Mouse (Mus musculus): ENCODE results near the gene Ntf5. TPM values are rescaled to one million over a fixed set of nuclear protein-coding genes. Genes with fewer than 3 reads are reported as not detected.
"Not testable (repeated sequence)": the region's sequence is repeated elsewhere in the genome, so short reads cannot be mapped to it uniquely, and the experiment has no call there.

Ntf5 gene
- polyA plus RNA-seq, 1 experiment from 2014 or later, result 3.0 TPM

DNA sequence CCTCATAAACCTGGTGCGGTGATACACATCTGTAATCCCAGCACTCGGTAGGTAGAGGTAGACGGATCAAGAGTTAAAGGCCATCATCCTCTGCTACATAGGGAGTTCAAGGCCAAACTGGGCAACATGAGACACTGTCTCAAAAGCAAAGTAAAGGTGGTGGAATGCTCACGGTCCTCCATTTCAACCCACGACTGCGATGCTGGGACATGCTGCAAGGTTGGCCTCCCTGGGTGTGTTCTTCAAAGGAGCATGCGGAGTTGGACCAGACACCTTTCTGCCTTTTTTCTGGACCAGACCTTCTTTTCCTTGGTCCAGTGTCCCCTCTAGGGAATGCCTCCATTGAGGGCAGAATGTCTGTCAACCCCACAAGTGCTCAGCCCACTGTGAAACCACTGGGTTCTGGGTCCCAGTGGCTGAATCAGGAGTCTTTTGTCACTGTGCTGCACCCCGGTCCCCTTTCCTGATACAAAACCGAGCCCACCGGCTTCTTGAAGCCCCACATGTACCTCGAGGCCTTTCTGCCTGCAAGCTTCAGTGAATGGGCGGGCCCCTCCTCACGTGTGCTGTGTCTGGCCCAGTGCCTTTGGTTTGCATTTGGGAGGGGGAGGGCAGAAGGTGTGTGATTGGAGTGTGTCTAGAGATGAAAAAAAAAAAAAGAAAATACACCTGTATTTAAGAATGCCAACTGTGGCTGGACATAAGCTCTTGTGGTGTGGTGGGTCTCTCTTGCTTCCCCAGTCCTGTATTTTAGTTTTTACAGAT is 42.6 kb downstream of the Ntf5 start:
- Histone ChIP-seq H3K36me3 (ENCODE audit: control insufficient read depth, insufficient read depth, low read length) (peaks cover 68% of the 10 kb centered on the region), H3K4me3 (ENCODE audit: low read depth, low read length) (no peak overlapping the region), H3K9me3 (ENCODE audit: control insufficient read depth, low read length) (no peaks in the 10 kb centered on the region), H3K27me3 (replicated peaks; ENCODE audit: control insufficient read depth, insufficient read depth, low read length) (no peaks in the 10 kb centered on the region), H3K4me1 (ENCODE audit: control insufficient read depth, insufficient read depth, low read length) (peaks cover 19% of the 10 kb centered on the region), H3K27ac (replicated peaks; ENCODE audit: low read depth, low read length) (no peak overlapping the region; the same call in 1 of the 2 replicates), H3K4me2 (ENCODE audit: low read depth, low read length) (no peak overlapping the region), H3K9ac (ENCODE audit: low read depth, low read length) (no peak overlapping the region)
- WGBS, result 71% methylated on average over 13 of the region's 13 CpGs
- no peak for DNase-seq (ENCODE audit: low spot score)
- no peak for ATAC-seq (ENCODE audit: low read depth)

DNA sequence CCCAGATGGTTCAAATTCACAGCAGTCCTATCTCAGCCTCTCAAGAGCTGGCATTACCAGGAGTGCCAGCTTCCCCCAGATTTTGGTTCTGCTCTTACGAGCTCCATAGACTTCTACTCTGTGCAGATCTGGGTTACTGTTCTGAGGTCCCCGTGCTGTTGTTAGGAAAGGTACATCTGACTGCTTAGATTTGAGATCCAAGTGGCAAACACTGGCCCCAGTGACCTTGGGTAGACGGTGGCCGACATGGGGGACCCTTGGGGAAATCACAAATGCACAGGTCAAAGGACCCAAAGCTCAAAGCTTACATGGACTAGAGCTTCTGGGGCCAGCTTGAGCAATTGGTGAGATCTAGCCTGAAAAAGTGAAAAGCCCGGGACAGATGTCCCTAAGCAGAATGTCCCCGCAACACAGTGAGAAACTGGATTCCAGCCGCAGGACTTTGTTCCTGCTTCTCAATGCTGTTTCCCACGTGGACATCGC is 43.3 kb downstream of the Ntf5 start:
- ATAC-seq (ENCODE audit: low read depth), result no peak
- H3K4me1 ChIP-seq (ENCODE audit: control insufficient read depth, insufficient read depth, low read length), result peaks cover 21% of the 10 kb centered on the region
- H3K9me3 ChIP-seq (ENCODE audit: control insufficient read depth, low read length), result no peaks in the 10 kb centered on the region
- H3K36me3 ChIP-seq (ENCODE audit: control insufficient read depth, insufficient read depth, low read length), result peaks cover 69% of the 10 kb centered on the region
- 0 out of 2 replicates have a peak overlapping the region, but pooled peaks have one; percentile 58 for H3K27ac ChIP-seq (replicated peaks; ENCODE audit: low read depth, low read length)
- DNase-seq (ENCODE audit: low spot score), result no peak
- peak overlapping the region; percentile 68 for H3K4me2 ChIP-seq (ENCODE audit: low read depth, low read length)
- H3K27me3 ChIP-seq (replicated peaks; ENCODE audit: control insufficient read depth, insufficient read depth, low read length), result no peaks in the 10 kb centered on the region
- 48% methylated on average over 9 of the region's 9 CpGs for WGBS
- H3K9ac ChIP-seq (ENCODE audit: low read depth, low read length), result 0 out of 2 replicates have a peak overlapping the region, but pooled peaks have one; percentile 82
- 0 out of 2 replicates have a peak overlapping the region, but pooled peaks have one; percentile 60 for H3K4me3 ChIP-seq (ENCODE audit: low read depth, low read length)

DNA sequence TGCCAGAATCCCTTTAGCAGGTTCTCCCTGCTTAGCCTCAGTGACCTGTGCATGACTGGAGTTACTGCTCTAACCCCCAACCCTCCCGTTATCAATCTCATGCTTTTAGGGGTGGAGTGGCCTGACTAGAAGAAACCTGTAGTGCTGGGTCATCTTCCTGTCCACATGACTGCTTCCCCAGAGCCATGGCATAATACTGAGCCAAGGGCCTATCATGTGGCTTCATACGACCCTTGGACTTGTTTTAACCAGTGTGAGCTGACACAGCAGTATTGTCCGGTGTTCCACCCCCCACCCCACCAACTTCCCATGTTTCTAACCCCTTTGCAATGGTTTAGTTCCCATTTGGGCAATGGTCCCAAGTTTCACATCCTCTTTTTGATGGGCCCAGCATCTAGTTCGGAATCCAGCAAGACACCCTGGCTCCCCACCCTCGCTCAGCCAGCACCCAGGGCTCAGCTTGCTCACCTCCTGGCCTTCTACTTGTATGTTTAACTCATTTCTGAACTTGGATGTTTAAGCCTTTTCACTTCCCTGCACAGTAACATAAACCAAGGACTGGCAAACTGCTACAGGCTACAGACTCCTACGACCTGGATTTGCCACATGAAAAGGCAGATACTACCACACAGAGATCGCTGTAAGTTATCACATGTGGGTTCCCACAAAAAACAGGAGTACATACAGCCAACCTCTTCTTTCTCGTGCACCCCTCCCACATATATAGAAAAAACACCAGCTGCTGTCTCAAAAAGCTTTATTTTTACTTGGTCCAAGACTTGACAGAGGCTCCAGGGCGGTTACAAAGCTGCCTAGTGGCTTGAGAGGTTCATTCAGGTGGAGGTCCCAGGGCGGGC is 43.9 kb downstream of the Ntf5 start:
- peak overlapping the region; percentile 60 for H3K4me3 ChIP-seq (ENCODE audit: low read depth, low read length)
- 51% methylated on average over 9 of the region's 10 CpGs for WGBS
- H3K27me3 ChIP-seq (replicated peaks; ENCODE audit: control insufficient read depth, insufficient read depth, low read length), result no peaks in the 10 kb centered on the region

DNA sequence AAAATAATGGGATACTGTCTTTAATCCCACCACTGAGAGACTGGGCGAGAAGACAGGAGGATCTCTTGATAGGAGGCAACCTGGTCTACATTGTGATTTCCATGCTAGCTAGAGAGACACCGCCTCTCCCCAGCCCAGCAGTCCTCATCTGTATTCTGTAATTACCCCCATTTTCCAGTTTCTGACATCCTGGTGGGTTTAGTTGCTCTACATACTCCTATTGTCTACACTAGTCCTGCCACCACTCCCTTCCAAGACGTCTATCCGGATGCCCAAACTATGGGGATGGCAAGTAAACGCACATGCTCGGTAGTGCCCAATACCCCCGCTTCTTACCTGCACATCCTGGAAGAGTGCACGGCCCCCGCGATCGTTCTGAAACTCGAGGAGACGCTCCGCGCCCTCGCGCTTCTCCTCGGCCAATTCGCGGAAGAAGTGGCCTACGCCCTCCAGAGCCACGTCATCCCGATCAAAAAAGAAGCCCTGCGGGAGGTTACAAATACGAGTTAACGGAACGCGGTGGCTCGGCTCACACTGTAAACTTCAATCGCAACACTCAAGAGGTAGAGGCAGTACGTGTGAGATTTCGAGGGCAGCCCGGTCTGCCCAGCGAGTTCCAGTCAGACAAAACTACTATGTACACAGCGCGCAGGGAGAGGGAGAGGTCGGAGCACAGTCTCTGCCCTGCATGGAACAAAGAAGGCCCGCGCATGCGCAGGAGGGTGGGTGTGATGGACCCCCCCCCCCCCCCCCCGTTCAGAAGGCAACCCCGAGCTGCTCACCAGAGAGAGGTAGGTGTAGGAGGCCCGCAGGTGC is 45.5 kb downstream of the Ntf5 start:
- Histone ChIP-seq H3K9me3 (ENCODE audit: control insufficient read depth, low read length) (no peaks in the 10 kb centered on the region), H3K4me2 (ENCODE audit: low read depth, low read length) (peak overlapping the region; percentile 68), H3K27me3 (replicated peaks; ENCODE audit: control insufficient read depth, insufficient read depth, low read length) (no peaks in the 10 kb centered on the region)

More for the DNA sequence above, 43.9 kb downstream of the Ntf5 start:
- H3K4me2 ChIP-seq (ENCODE audit: low read depth, low read length), result peak overlapping the region; percentile 68
- H3K9me3 ChIP-seq (ENCODE audit: control insufficient read depth, low read length), result no peaks in the 10 kb centered on the region
- peaks cover 24% of the 10 kb centered on the region for H3K4me1 ChIP-seq (ENCODE audit: control insufficient read depth, insufficient read depth, low read length)
- peak overlapping the region; percentile 82 for H3K9ac ChIP-seq (ENCODE audit: low read depth, low read length)
- peaks cover 69% of the 10 kb centered on the region for H3K36me3 ChIP-seq (ENCODE audit: control insufficient read depth, insufficient read depth, low read length)
- H3K27ac ChIP-seq (replicated peaks; ENCODE audit: low read depth, low read length), result peak overlapping the region; percentile 58
- ATAC-seq (ENCODE audit: low read depth) (no peak), DNase-seq (ENCODE audit: low spot score) (no peak)

DNA sequence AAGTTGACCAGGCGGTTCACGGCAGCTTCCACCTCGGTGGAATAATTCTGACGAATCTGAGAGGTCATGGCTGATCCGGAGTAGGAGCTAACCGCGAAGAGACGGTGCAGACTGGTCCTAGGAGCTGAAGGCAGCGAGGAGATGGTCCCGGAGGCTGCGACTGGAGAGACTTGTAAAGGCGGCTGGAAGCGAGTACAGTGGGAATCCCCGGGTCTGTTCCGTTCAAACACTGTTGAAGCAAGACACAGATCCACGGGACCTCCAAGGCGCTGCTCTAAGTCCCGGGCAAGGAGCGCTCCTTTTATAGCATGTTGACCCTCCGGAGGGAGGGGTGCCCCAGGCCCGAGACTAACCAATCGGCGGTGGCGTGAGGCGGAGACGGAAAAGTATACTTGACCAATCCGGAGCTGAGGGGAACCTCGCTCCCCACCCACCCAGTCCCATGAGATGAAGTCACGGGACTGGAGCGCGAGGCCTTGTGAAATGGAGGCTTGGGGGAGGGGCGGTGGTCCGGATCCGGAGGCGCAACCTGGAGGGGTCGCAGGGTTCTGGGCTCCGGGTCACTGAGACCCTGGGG is 46.2 kb downstream of the Ntf5 start, which contains the start of gene Ftl1:
TSS of gene Ftl1 (minus strand) at position 321 of the 577 bp plus-strand sequence.
- peak within 1 kb of the TSS; percentile 82 for H3K9ac ChIP-seq (ENCODE audit: low read depth, low read length)
- peak; percentile 100 for DNase-seq (ENCODE audit: low spot score)
- H3K27ac ChIP-seq (replicated peaks; ENCODE audit: low read depth, low read length), result peak within 1 kb of the TSS; percentile 94
- H3K36me3 ChIP-seq (ENCODE audit: control insufficient read depth, insufficient read depth, low read length), result peaks cover 73% of the 10 kb centered on the region
- 0% methylated on average over 21 of the region's 37 CpGs for WGBS
- peak; percentile 94 for ATAC-seq (ENCODE audit: low read depth)
- not testable (repeated sequence) for H3K27me3 ChIP-seq (replicated peaks; ENCODE audit: control insufficient read depth, insufficient read depth, low read length); H3K9me3 ChIP-seq (ENCODE audit: control insufficient read depth, low read length)
- H3K4me2 ChIP-seq (ENCODE audit: low read depth, low read length), result peak within 1 kb of the TSS; percentile 68
- H3K4me3 ChIP-seq (ENCODE audit: low read depth, low read length), result peak within 1 kb of the TSS; percentile 60
- peaks cover 24% of the 10 kb centered on the region for H3K4me1 ChIP-seq (ENCODE audit: control insufficient read depth, insufficient read depth, low read length)

More for the DNA sequence above, 45.5 kb downstream of the Ntf5 start:
- Histone ChIP-seq H3K4me1 (ENCODE audit: control insufficient read depth, insufficient read depth, low read length) (peaks cover 24% of the 10 kb centered on the region), H3K27ac (replicated peaks; ENCODE audit: low read depth, low read length) (peak overlapping the region; percentile 94), H3K9ac (ENCODE audit: low read depth, low read length) (peak overlapping the region; percentile 82), H3K36me3 (ENCODE audit: control insufficient read depth, insufficient read depth, low read length) (peaks cover 73% of the 10 kb centered on the region), H3K4me3 (ENCODE audit: low read depth, low read length) (peak overlapping the region; percentile 60)
- under 1% methylated on average over 39 of the region's 43 CpGs for WGBS
- ATAC-seq (ENCODE audit: low read depth), result peak; percentile 75
- peak; percentile 92 for DNase-seq (ENCODE audit: low spot score)

DNA sequence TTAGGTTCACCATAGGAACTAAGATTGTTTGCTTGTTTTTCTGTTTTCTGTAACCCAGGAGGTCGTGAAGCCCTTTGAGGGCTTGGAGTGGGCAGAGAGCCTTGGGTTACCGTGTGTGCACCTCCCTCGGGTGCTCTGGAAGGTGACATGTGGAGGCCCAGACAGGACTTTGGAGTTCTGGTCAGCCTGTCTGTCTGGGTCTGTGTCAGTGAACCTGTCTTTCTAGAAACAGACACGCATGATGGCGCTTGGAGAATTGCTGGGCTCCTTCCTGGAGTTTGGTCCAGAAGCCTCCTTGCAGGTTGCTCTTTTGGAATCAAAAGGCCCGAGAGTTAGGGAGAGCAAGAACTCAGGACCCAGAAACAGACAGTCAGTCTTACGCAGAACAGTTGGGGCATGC is 46.9 kb downstream of the Ntf5 start:
- H3K4me3 ChIP-seq (ENCODE audit: low read depth, low read length), result peak overlapping the region; percentile 60
- peaks cover 24% of the 10 kb centered on the region for H3K4me1 ChIP-seq (ENCODE audit: control insufficient read depth, insufficient read depth, low read length)
- DNase-seq (ENCODE audit: low spot score) (no peak), ATAC-seq (ENCODE audit: low read depth) (no peak)
- 66% methylated on average over 7 of the region's 7 CpGs for WGBS
- peak overlapping the region; percentile 78 for H3K27ac ChIP-seq (replicated peaks; ENCODE audit: low read depth, low read length)
- peak overlapping the region; percentile 68 for H3K4me2 ChIP-seq (ENCODE audit: low read depth, low read length)
- H3K9me3 ChIP-seq (ENCODE audit: control insufficient read depth, low read length), result no peaks in the 10 kb centered on the region
- peaks cover 73% of the 10 kb centered on the region for H3K36me3 ChIP-seq (ENCODE audit: control insufficient read depth, insufficient read depth, low read length)
- H3K9ac ChIP-seq (ENCODE audit: low read depth, low read length), result peak overlapping the region; percentile 48
- no peaks in the 10 kb centered on the region for H3K27me3 ChIP-seq (replicated peaks; ENCODE audit: control insufficient read depth, insufficient read depth, low read length)

DNA sequence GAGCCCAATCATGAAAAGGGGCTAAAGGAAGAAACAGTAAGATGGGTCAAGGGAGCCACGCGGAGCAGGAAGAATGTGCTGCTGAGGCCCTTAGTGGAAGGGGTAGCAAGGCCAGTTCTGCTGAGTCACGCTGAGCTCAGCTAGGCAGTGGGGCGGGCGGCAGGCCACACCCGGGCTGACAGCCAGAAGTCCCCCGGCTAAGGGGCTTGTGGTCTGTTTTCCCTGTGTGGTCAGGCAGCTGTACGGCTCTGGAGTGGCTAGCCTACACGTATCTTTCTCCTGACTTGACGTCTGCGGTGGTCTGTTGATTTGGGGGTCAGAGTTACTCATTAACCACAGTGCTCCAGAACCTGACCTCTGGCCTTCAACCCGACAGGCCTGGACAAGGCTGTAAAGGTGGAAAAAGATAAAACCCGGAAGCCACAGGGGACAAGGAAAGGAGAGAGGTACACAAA is 47.4 kb downstream of the Ntf5 start:
- Histone ChIP-seq H3K4me1 (ENCODE audit: control insufficient read depth, insufficient read depth, low read length) (peaks cover 29% of the 10 kb centered on the region), H3K27ac (replicated peaks; ENCODE audit: low read depth, low read length) (peak overlapping the region; percentile 78), H3K9me3 (ENCODE audit: control insufficient read depth, low read length) (no peaks in the 10 kb centered on the region), H3K4me3 (ENCODE audit: low read depth, low read length) (0 out of 2 replicates have a peak overlapping the region, but pooled peaks have one; percentile 60), H3K4me2 (ENCODE audit: low read depth, low read length) (peak overlapping the region; percentile 68), H3K27me3 (replicated peaks; ENCODE audit: control insufficient read depth, insufficient read depth, low read length) (no peaks in the 10 kb centered on the region), H3K36me3 (ENCODE audit: control insufficient read depth, insufficient read depth, low read length) (peaks cover 68% of the 10 kb centered on the region), H3K9ac (ENCODE audit: low read depth, low read length) (peak overlapping the region; percentile 48)
- DNase-seq (ENCODE audit: low spot score) (peak; percentile 89), ATAC-seq (ENCODE audit: low read depth) (peak; percentile 4; the same call in 1 of the 2 replicates)
- 17% methylated on average over 13 of the region's 13 CpGs for WGBS
